Mouse (Mus musculus) MEL-GATA-1-ER (cell line): ENCODE measurements at regions not wholly inside any gene's neighbourhood (a gene's known extent, or its start where the extent isn't known, plus 50 kb on each side); places are given as distances from the start of the nearest gene placed in this dataset.

Experiments
- DNase-seq: peaks from one replicate; pipeline ENCODE4 v3.0.0-alpha.2; 2012; ENCODE audit warnings: low read depth; ENCODE audit errors: extremely low read depth

GRCm38 (mm10) chr15:67397269-67397668 lies 896.6 kb upstream of the Lrrc6 start:
- DNase-seq = no peak

GRCm38 (mm10) chr15:67395114-67395513 lies 894.4 kb upstream of the Lrrc6 start:
- no peak for DNase-seq

GRCm38 (mm10) chr15:67391918-67392317 lies 891.2 kb upstream of the Lrrc6 start:
- no peak for DNase-seq

- no peak for DNase-seq
These were observed 887.8 kb upstream of the Lrrc6 start for GRCm38 (mm10) chr15:67388514-67388913.

GRCm38 (mm10) chr15:67386896-67387295 lies 886.2 kb upstream of the Lrrc6 start:
- no peak for DNase-seq

GRCm38 (mm10) chr15:67373599-67373998 lies 872.9 kb upstream of the Lrrc6 start:
- no peak for DNase-seq

- DNase-seq = no peak
These were observed 872.3 kb upstream of the Lrrc6 start for GRCm38 (mm10) chr15:67373030-67373429.

- no peak for DNase-seq
These were observed 863.5 kb upstream of the Lrrc6 start for GRCm38 (mm10) chr15:67364099-67364756.

- no peak for DNase-seq
These were observed 860.4 kb upstream of the Lrrc6 start for GRCm38 (mm10) chr15:67361012-67361571.

GRCm38 (mm10) chr15:67357867-67358266 lies 857.2 kb upstream of the Lrrc6 start:
- no peak for DNase-seq

- no peak for DNase-seq
These were observed 854.6 kb upstream of the Lrrc6 start for GRCm38 (mm10) chr15:67355334-67355733.

- no peak for DNase-seq
These were observed 854.0 kb upstream of the Lrrc6 start for GRCm38 (mm10) chr15:67354598-67355159.

- no peak for DNase-seq
These were observed 848.8 kb upstream of the Lrrc6 start for GRCm38 (mm10) chr15:67349501-67349900.

- DNase-seq = no peak
These were observed 844.8 kb upstream of the Lrrc6 start for GRCm38 (mm10) chr15:67345179-67346148.

- DNase-seq = no peak
These were observed 841.3 kb upstream of the Lrrc6 start for GRCm38 (mm10) chr15:67342050-67342449.

- no peak for DNase-seq
These were observed 836.3 kb upstream of the Lrrc6 start for GRCm38 (mm10) chr15:67337040-67337395.

GRCm38 (mm10) chr15:67336294-67337039 lies 835.8 kb upstream of the Lrrc6 start:
- peak; percentile 20 for DNase-seq

- DNase-seq = no peak
These were observed 831.8 kb upstream of the Lrrc6 start for GRCm38 (mm10) chr15:67332521-67332920.

GRCm38 (mm10) chr15:67320292-67320691 lies 819.6 kb upstream of the Lrrc6 start:
- no peak for DNase-seq

- no peak for DNase-seq
These were observed 814.5 kb upstream of the Lrrc6 start for GRCm38 (mm10) chr15:67315202-67315601.

GRCm38 (mm10) chr15:67313648-67314047 lies 812.9 kb upstream of the Lrrc6 start:
- DNase-seq = no peak
